Mouse (Mus musculus): ENCODE data around the gene Pdcd1. TPM values are rescaled to one million over a fixed set of nuclear protein-coding genes. Genes with fewer than 3 reads are reported as not detected.
A peak's percentile ranks its signal among the peaks of the same experiment; 100 is the strongest.
"Not testable (repeated sequence)": the region's sequence is repeated elsewhere in the genome, so short reads cannot be mapped to it uniquely, and the experiment has no call there.

The Pdcd1 gene
- polyA plus RNA-seq, 1 experiment from 2014 or later = 0.37 TPM

GRCm38 (mm10) chr1:94028741-94029140, 23.6 kb downstream of the Pdcd1 start:
- 85% methylated on average over 2 of the region's 2 CpGs for WGBS
- Histone ChIP-seq H3K4me1 (replicated peaks) (no peaks in the 10 kb centered on the region), H3K27me3 (no peaks in the 10 kb centered on the region), H3K4me2 (no peak overlapping the region), H3K9me3 (replicated peaks) (no peaks in the 10 kb centered on the region), H3K27ac (no peak overlapping the region), H3K4me3 (no peak overlapping the region), H3K9ac (no peak overlapping the region), H3K36me3 (no peaks in the 10 kb centered on the region)
- no peak for ATAC-seq (replicated peaks; ENCODE audit: insufficient number of reproducible peaks, insufficient read depth, low FRiP score, low read depth)

GRCm38 (mm10) chr1:94027506-94028108, 24.7 kb downstream of the Pdcd1 start:
- Histone ChIP-seq H3K4me2 (no peak overlapping the region), H3K27me3 (no peaks in the 10 kb centered on the region), H3K4me3 (no peak overlapping the region), H3K9ac (no peak overlapping the region), H3K27ac (no peak overlapping the region), H3K4me1 (replicated peaks) (no peaks in the 10 kb centered on the region), H3K9me3 (replicated peaks) (no peaks in the 10 kb centered on the region), H3K36me3 (no peaks in the 10 kb centered on the region)
- 82% methylated on average over 12 of the region's 12 CpGs for WGBS
- ATAC-seq (replicated peaks; ENCODE audit: insufficient number of reproducible peaks, insufficient read depth, low FRiP score, low read depth) = no peak

- Histone ChIP-seq H3K27ac (no peak within 1 kb of the TSS), H3K4me2 (no peak within 1 kb of the TSS), H3K36me3 (no peaks in the 10 kb centered on the region), H3K9me3 (replicated peaks) (no peaks in the 10 kb centered on the region), H3K9ac (no peak within 1 kb of the TSS), H3K4me3 (no peak within 1 kb of the TSS), H3K27me3 (no peaks in the 10 kb centered on the region), H3K4me1 (replicated peaks) (no peaks in the 10 kb centered on the region)
- no peak for ATAC-seq (replicated peaks; ENCODE audit: insufficient number of reproducible peaks, insufficient read depth, low FRiP score, low read depth)
- WGBS = 78% methylated on average over 6 of the region's 6 CpGs
Observed at GRCm38 (mm10) chr1:94020151-94020550, 32.2 kb downstream of the Pdcd1 start, which contains the start of gene Neu4. Gene Neu4, plus strand, starts transcription at chr1:94020451.

GRCm38 (mm10) chr1:94011643-94012042, 40.7 kb downstream of the Pdcd1 start:
- H3K36me3 ChIP-seq = no peaks in the 10 kb centered on the region

GRCm38 (mm10) chr1:94008826-94009225, 43.5 kb downstream of the Pdcd1 start:
- not testable (repeated sequence) for H3K4me2 ChIP-seq; H3K9ac ChIP-seq; H3K9me3 ChIP-seq (replicated peaks); H3K27ac ChIP-seq; H3K36me3 ChIP-seq; H3K4me1 ChIP-seq (replicated peaks); ATAC-seq (replicated peaks; ENCODE audit: insufficient number of reproducible peaks, insufficient read depth, low FRiP score, low read depth); H3K27me3 ChIP-seq; H3K4me3 ChIP-seq
- 81% methylated on average over 16 of the region's 19 CpGs for WGBS

More at GRCm38 (mm10) chr1:94011643-94012042, 40.7 kb downstream of the Pdcd1 start:
- Histone ChIP-seq H3K9ac (no peak overlapping the region), H3K4me3 (no peak overlapping the region), H3K4me2 (no peak overlapping the region), H3K4me1 (replicated peaks) (no peaks in the 10 kb centered on the region), H3K27me3 (no peaks in the 10 kb centered on the region), H3K9me3 (replicated peaks) (no peaks in the 10 kb centered on the region), H3K27ac (no peak overlapping the region)
- ATAC-seq (replicated peaks; ENCODE audit: insufficient number of reproducible peaks, insufficient read depth, low FRiP score, low read depth) = no peak
- WGBS = 62% methylated on average over 3 of the region's 3 CpGs

- ATAC-seq (replicated peaks; ENCODE audit: insufficient number of reproducible peaks, insufficient read depth, low FRiP score, low read depth); H3K36me3 ChIP-seq; H3K9ac ChIP-seq; H3K27me3 ChIP-seq; H3K4me1 ChIP-seq (replicated peaks); H3K4me2 ChIP-seq; H3K27ac ChIP-seq; H3K4me3 ChIP-seq; H3K9me3 ChIP-seq (replicated peaks): not testable (repeated sequence)
- WGBS = 52% methylated on average over 2 of the region's 2 CpGs
Observed at GRCm38 (mm10) chr1:94005954-94006506, 46.3 kb downstream of the Pdcd1 start.

GRCm38 (mm10) chr1:94001023-94001422, 51.3 kb downstream of the Pdcd1 start:
- no peak overlapping the region for H3K4me3 ChIP-seq
- H3K9me3 ChIP-seq (replicated peaks) = no peaks in the 10 kb centered on the region
- H3K4me1 ChIP-seq (replicated peaks) = no peaks in the 10 kb centered on the region
- no peak overlapping the region for H3K9ac ChIP-seq
- WGBS = 77% methylated on average over 2 of the region's 2 CpGs
- ATAC-seq (replicated peaks; ENCODE audit: insufficient number of reproducible peaks, insufficient read depth, low FRiP score, low read depth) = no peak
- H3K36me3 ChIP-seq = no peaks in the 10 kb centered on the region
- H3K4me2 ChIP-seq = no peak overlapping the region
- H3K27ac ChIP-seq = no peak overlapping the region
- H3K27me3 ChIP-seq = no peaks in the 10 kb centered on the region

- not testable (repeated sequence) for H3K4me1 ChIP-seq (replicated peaks); H3K4me3 ChIP-seq; H3K4me2 ChIP-seq; H3K27ac ChIP-seq; H3K36me3 ChIP-seq; H3K9ac ChIP-seq; H3K27me3 ChIP-seq; H3K9me3 ChIP-seq (replicated peaks)
- 73% methylated on average over 3 of the region's 3 CpGs for WGBS
- 0 out of 2 replicates have a peak, but pooled peaks have one; percentile 20 for ATAC-seq (replicated peaks; ENCODE audit: insufficient number of reproducible peaks, insufficient read depth, low FRiP score, low read depth)
Observed at GRCm38 (mm10) chr1:93991491-93991890, 60.9 kb downstream of the Pdcd1 start.

- not testable (repeated sequence) for ATAC-seq (replicated peaks; ENCODE audit: insufficient number of reproducible peaks, insufficient read depth, low FRiP score, low read depth); H3K27ac ChIP-seq; H3K9me3 ChIP-seq (replicated peaks); H3K4me3 ChIP-seq; H3K4me2 ChIP-seq; H3K9ac ChIP-seq; H3K27me3 ChIP-seq; H3K36me3 ChIP-seq; H3K4me1 ChIP-seq (replicated peaks)
- whole genome bisulfite sequencing = 71% methylated on average over 2 of the region's 2 CpGs
Observed at GRCm38 (mm10) chr1:93991068-93991467, 61.3 kb downstream of the Pdcd1 start.

GRCm38 (mm10) chr1:93990209-93990608, 62.1 kb downstream of the Pdcd1 start, which contains the start of gene Gal3st2c:
Gene Gal3st2c, plus strand, starts transcription at chr1:93990509.
- not testable (repeated sequence) for H3K9ac ChIP-seq; H3K27ac ChIP-seq; ATAC-seq (replicated peaks; ENCODE audit: insufficient number of reproducible peaks, insufficient read depth, low FRiP score, low read depth); H3K36me3 ChIP-seq; H3K4me2 ChIP-seq; H3K4me1 ChIP-seq (replicated peaks); H3K9me3 ChIP-seq (replicated peaks); H3K4me3 ChIP-seq; H3K27me3 ChIP-seq
- WGBS = 80% methylated on average over 7 of the region's 8 CpGs

GRCm38 (mm10) chr1:93988786-93989185, 63.6 kb downstream of the Pdcd1 start:
- ATAC-seq (replicated peaks; ENCODE audit: insufficient number of reproducible peaks, insufficient read depth, low FRiP score, low read depth) = no peak
- Histone ChIP-seq H3K9me3 (replicated peaks) (no peaks in the 10 kb centered on the region), H3K27ac (no peak overlapping the region), H3K36me3 (no peaks in the 10 kb centered on the region), H3K4me2 (no peak overlapping the region), H3K9ac (no peak overlapping the region), H3K4me1 (replicated peaks) (no peaks in the 10 kb centered on the region), H3K27me3 (no peaks in the 10 kb centered on the region), H3K4me3 (no peak overlapping the region)
- 42% methylated on average over 3 of the region's 3 CpGs for WGBS

Measured in heart, embryonic 15.5 days (tissue).